Mouse (Mus musculus): ENCODE measurements around the gene E2f8.

GRCm38 (mm10) chr7:48855461-48855860, 25.9 kb downstream of the E2f8 start:
- no peak for TF ChIP-seq CTCF (conservative IDR thresholded peaks at IDR 0.05; ENCODE audit: low read length)
- TF ChIP-seq NANOG (IDR thresholded peaks at IDR 0.05; ENCODE audit: borderline replicate concordance, low read length), result no peak
- TF ChIP-seq POU5F1 (IDR thresholded peaks at IDR 0.05; ENCODE audit: borderline replicate concordance, low read length), result no peak
